Mouse (Mus musculus): ENCODE data around the gene Tmem45a. TPM values are rescaled to one million over a fixed set of nuclear protein-coding genes. Genes with fewer than 3 reads are reported as not detected.

Gene Tmem45a
- polyA plus RNA-seq, 1 experiment from 2014 or later, result 12.8 TPM

- Histone ChIP-seq H3K4me3 (ENCODE audit: low read depth, low read length) (no peak overlapping the region), H3K9me3 (ENCODE audit: control insufficient read depth, low read length) (no peaks in the 10 kb centered on the region), H3K4me1 (replicated peaks; ENCODE audit: control insufficient read depth, insufficient read depth, low read length) (no peaks in the 10 kb centered on the region), H3K27ac (ENCODE audit: low read depth, low read length) (no peak overlapping the region), H3K9ac (ENCODE audit: low read depth, low read length) (no peak overlapping the region), H3K4me2 (replicated peaks; ENCODE audit: low read depth, low read length) (no peak overlapping the region), H3K27me3 (ENCODE audit: control insufficient read depth, insufficient read depth, low read length) (no peaks in the 10 kb centered on the region), H3K36me3 (ENCODE audit: control insufficient read depth, insufficient read depth, low read length) (no peaks in the 10 kb centered on the region)
- ATAC-seq (ENCODE audit: low FRiP score) (no peak), DNase-seq (ENCODE audit: low spot score) (no peak)
- 93% methylated on average over 2 of the region's 2 CpGs for WGBS
Measured at GRCm38 (mm10) chr16:56785943-56786342, 100.0 kb downstream of the Tmem45a start.

- Histone ChIP-seq H3K9me3 (ENCODE audit: control insufficient read depth, low read length) (no peaks in the 10 kb centered on the region), H3K9ac (ENCODE audit: low read depth, low read length) (no peak overlapping the region), H3K27ac (ENCODE audit: low read depth, low read length) (no peak overlapping the region), H3K27me3 (ENCODE audit: control insufficient read depth, insufficient read depth, low read length) (no peaks in the 10 kb centered on the region), H3K36me3 (ENCODE audit: control insufficient read depth, insufficient read depth, low read length) (no peaks in the 10 kb centered on the region), H3K4me2 (replicated peaks; ENCODE audit: low read depth, low read length) (no peak overlapping the region), H3K4me1 (replicated peaks; ENCODE audit: control insufficient read depth, insufficient read depth, low read length) (no peaks in the 10 kb centered on the region), H3K4me3 (ENCODE audit: low read depth, low read length) (no peak overlapping the region)
- 51% methylated on average over 10 of the region's 10 CpGs for WGBS
- peak; percentile 67 for DNase-seq (ENCODE audit: low spot score)
- peak; percentile 74; the same call in 1 of the 2 replicates for ATAC-seq (ENCODE audit: low FRiP score)
Measured at GRCm38 (mm10) chr16:56771163-56772105, 114.5 kb downstream of the Tmem45a start.

Other genes with a start within 250 kb of the Tmem45a start
- gene Tfg, start 168.7 kb downstream of the Tmem45a start, polyA plus RNA-seq (2014; fragmentation: Nextera tagmentation; extraction: Ambion mirVana), result 227 TPM in 2 replicates
- not detected in 2 replicates for gene Adgrg7, start 90.3 kb downstream of the Tmem45a start, polyA plus RNA-seq (2014; fragmentation: Nextera tagmentation; extraction: Ambion mirVana)
- not detected in 2 replicates for gene Lnp1, start 41.9 kb upstream of the Tmem45a start, polyA plus RNA-seq (2014; fragmentation: Nextera tagmentation; extraction: Ambion mirVana)
- not detected in 2 replicates for gene Tmem45a2, start 185.2 kb upstream of the Tmem45a start, polyA plus RNA-seq (2014; fragmentation: Nextera tagmentation; extraction: Ambion mirVana)
- 62.3 and 74.3 TPM in 2 replicates for gene Tomm70a, start 235.5 kb upstream of the Tmem45a start, polyA plus RNA-seq (2014; fragmentation: Nextera tagmentation; extraction: Ambion mirVana)

All from hindbrain, embryonic 11.5 days (tissue).